Mouse (Mus musculus) G1E-ER4 (cell line): ENCODE measurements around the gene Gadd45gip1. TPM values are rescaled to one million over a fixed set of nuclear protein-coding genes. Genes with fewer than 3 reads are reported as not detected.

ENCODE experiments used
- GATA1 ChIP-seq: IDR thresholded peaks from one replicate; pipeline ENCODE4 v1.8.0; 2012; ENCODE audit warnings: low read length, inconsistent platforms
- polyA plus RNA-seq: library from polyadenylated mRNA; stranded (reverse); fragments of >175 nt; gene quantifications from 2 replicates; pipeline ENCODE4 v1.2.3, GENCODE M21; 2012

Gadd45gip1 gene
- polyA plus RNA-seq, 1 experiment, result 112 TPM

GRCm38 (mm10) chr8:84813059-84813458 is 18.3 kb upstream of the Gadd45gip1 start:
- no peak for TF ChIP-seq GATA1

DNA sequence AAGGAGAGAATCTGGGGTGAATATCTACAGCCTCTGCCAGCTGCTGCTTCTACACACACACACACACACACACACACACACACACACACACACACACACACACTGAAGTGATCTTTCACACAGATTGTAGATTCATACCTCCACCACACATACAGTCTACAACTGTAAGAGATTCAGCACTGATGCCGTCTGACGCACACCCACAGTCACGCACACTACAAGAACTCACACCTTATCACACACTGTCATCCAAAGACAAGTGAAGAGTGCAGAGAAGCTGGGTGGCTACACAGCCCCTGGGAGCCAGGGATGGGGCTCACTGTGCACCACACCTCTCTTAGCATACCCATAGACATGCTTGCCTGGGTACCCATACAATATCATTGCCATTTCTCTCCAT is 17.5 kb upstream of the Gadd45gip1 start:
- no peak for TF ChIP-seq GATA1

- no peak for TF ChIP-seq GATA1
Measured at GRCm38 (mm10) chr8:84814240-84814554, 17.1 kb upstream of the Gadd45gip1 start.

DNA sequence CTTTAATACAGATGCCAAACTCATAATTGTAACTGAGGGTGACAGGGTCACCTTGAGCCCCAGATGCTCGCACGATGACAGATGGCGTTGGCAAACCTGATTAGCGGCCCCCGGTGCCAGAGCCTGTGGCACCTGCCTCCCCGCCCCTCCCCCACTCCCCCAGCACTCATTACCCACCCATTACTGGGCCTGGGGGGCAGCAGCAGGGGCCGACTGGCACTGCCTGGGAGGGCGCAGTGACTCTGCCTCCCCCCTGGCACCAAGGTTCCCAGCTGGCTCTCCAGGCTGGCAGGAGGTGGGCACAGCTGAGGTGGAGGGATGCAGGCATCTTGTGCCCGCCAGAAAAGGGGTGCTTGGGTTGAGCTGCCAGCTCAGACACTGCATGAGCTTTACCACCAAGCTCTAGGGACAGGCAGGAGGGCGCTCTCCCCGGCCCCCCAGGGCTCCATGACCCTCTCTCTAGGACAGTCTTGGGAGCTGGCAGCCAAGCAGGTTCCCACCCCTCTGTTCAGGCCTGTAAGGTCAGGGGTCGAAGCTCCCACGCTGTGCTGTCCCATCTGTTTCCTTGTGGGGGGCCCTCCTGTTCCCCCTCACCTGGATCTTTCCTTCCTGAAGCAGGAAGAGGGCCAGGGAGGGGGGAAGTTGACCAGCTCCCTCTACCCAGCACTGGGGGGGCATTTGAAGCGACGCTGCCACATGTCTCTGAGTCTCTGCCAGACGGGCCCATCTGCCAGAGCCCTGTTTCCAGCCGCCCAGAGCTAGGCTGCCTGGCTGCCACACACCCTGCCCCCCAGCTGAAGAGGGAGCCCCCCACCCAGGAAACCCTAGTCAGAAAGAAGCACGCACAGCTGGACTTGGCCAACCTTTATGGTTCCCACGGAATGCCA is 16.5 kb upstream of the Gadd45gip1 start:
- no peak for TF ChIP-seq GATA1

GRCm38 (mm10) chr8:84815547-84815946 is 15.8 kb upstream of the Gadd45gip1 start:
- TF ChIP-seq GATA1, result no peak

DNA sequence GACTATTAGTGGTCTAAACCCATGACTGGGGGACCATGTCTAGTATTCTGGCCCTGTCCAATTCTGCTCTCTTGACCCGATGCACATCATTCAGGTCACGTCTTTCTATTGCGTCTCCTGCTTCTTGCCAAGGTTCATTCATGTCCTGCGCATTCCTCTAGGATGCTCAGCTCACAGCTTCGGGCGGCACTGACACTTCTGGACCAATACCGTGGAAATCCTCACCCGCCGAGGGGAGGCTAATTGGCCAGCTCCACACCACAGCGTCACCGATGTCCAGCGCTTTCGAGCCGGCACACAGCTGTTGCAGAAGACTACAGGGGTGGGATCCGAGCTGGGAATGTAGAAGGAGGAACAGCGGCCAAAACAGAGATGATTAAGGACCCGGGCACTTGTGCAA is 15.2 kb upstream of the Gadd45gip1 start:
- no peak for TF ChIP-seq GATA1

GRCm38 (mm10) chr8:84822723-84823122 is 8.6 kb upstream of the Gadd45gip1 start, which contains the start of gene Dand5:
Gene Dand5, minus strand, starts transcription at chr8:84822823.
- TF ChIP-seq GATA1, result no peak

GRCm38 (mm10) chr8:84823653-84824052 is 7.7 kb upstream of the Gadd45gip1 start:
- TF ChIP-seq GATA1, result no peak

DNA sequence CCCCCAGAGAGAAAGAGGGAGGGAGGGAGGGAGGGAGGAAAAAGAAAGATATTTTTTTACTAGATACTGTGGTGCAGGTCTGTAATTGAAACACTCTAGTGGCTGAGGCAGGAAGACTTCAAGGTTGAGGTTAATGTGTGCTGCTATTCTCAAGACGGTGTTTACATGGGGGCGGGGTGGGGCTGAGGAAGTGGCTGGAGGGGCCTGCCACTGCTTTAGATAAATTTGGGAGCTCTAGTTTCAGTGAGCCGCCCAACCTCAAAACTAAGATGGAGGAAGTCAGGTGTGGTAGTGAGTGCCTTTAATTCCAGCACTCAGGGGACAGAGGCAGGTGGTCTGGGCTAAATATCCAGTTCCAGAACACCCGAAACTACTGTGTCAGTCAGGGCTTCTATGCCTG is 5.7 kb upstream of the Gadd45gip1 start:
- no peak for TF ChIP-seq GATA1

- no peak for TF ChIP-seq GATA1
Measured at GRCm38 (mm10) chr8:84832034-84832717, 854 bp downstream of the Gadd45gip1 start.

DNA sequence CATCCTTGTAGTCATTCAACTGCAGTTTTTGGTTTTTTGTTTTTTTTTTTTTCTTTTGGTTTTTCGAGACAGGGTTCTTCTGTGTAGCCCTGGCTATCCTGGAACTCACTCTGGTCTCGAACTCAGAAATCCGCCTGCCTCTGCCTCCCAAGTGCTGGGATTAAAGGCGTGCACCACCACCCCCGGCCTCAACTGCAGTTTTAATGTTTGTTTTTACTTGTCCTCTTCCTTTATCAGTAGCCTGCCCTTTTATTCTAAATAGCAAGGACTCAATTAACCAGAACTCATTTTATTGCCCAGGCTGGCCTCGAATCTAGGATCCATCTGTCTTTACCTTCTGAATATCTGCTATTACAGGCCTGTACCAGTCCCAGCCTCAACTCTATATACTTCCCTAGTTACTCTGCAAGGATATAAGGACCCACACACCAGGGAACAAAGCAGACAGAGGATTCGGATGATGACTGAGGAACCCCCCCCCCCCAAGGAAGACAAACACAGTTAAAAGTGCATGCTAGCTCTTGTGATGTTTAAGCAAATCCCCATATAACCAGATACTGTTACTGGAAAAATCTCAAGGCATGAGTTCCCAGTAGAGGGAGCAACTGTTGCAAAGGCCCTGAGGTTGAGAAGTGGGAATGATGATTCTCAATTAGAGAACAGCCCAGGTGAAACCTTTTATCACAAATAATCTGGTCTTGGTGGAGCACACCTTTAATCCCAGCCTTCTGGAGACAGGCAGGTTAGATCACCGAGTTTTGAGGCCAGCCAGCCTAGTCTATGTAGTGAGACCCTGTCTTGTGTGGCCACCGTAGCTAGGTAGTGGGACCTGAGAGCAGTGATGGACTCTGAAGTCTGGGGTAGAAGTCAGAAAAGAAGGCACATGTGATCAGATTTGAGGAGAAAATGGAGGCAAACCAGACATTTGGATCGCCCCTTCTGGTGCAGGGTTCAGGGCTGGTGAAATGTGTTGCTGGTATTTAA is 1.7 kb downstream of the Gadd45gip1 start:
- no peak for TF ChIP-seq GATA1

GRCm38 (mm10) chr8:84834002-84834865 is 2.9 kb downstream of the Gadd45gip1 start:
- no peak for TF ChIP-seq GATA1

DNA sequence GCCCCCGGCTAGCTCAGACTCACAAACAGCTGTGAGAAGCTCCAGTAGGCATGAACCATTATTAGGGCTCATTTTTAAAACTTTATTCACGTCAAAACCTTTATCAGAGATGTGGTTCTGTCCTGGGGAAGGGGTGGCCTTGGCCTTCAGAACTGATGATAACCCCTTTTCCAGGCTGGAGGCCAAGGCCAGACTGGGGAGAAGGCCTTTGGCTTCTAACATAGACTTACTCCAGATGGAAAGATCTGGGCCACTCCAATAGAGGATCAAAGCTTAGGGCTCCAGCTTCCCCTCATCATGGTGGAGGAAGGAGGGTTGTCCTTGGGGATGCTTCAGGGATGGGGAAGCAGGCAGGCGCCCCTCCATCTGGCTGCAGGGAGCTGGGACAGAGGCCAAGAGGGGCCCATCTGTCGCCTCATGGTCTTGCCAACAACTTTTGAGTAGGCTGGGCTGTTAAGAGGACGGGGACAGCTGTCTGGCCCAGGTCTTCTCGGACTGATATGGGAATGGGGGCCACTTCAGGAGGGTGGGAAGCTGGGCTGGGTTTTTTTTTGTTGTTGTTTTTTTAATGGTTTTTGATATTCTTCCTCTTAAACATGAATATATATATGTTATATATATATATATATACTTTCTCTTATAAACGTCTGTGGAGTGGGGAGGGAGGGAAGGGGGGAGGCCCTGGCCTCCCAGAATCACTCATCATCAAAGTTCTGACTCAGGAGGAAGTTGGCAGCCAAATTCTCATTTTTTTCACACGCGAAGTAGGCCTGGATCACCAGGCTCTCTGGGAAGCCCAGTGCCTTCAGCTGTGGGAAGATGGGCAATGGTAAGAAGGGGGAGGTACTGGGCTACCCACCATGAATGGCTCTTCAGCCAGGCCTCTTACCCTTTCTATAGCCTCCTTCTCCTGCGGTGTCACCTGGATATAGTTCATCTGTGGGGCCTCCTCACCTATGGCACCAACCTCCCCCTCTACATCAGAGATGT is 3.8 kb downstream of the Gadd45gip1 start:
- no peak for TF ChIP-seq GATA1
